Comparison of ENCODE assay signal across 8 mouse cellular contexts in the genomic region with DNA sequence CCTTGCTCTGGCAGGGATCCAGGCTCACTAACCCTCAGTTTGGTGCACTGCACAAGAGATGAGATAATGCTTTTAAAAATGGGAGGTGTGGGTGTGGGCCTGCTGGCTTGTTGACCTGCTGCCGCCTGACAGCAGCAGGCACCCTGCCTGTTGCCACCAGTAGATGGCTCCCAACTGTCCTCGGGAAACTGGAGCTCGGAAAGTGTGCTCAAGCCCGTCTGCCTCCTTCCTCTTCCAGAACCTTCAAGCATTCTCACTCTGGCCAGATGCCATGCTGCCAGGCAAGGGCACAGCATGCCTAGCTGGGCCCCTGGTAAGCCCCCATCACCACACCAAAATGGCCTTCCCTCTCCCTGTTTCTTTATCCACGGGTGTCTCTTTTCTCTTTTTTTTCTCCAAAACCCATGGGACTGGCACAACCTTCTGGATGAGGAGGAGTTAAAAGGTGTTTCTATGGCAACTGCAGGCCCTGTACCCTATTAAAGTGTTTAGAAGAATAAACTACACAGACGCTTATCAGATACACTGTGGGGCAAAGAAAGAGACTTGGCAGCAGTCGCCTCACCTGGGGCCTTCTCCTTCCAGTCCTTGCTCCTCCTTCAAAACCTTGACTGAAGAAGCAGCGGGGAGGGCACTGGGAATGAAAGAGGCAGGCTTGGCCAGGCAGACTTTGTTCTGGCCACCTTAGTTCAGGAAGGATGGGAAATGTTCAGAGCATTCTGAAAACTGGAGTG. TPM values are rescaled to one million over a fixed set of nuclear protein-coding genes. Genes with fewer than 3 reads are reported as not detected.
DNase-seq lines count a peak whose midpoint lies in the region; ATAC-seq and TF ChIP-seq lines count a peak whose summit lies in the region.

No protein-coding gene starts in this region.

- peaks cover 11% of the 10 kb centered on the region for H3K4me1 ChIP-seq in embryonic facial prominence, embryonic 14.5 days (ENCODE audit: control insufficient read depth, insufficient read depth, low read length)
- peaks cover 30% of the 10 kb centered on the region for H3K4me1 ChIP-seq in heart, embryonic 10.5 days
- peaks cover 8% of the 10 kb centered on the region for H3K4me1 ChIP-seq in kidney, embryonic 14.5 days (ENCODE audit: control insufficient read depth, insufficient read depth, low read length)
- H3K4me1 ChIP-seq in limb, embryonic 14.5 days (ENCODE audit: control insufficient read depth, insufficient read depth, low read length): peaks cover 32% of the 10 kb centered on the region
- peaks cover 36% of the 10 kb centered on the region for H3K4me1 ChIP-seq in midbrain, embryonic 15.5 days

- 0 out of 2 replicates have a peak, but pooled peaks have one; percentile 26 for ATAC-seq in embryonic facial prominence, embryonic 14.5 days (ENCODE audit: low read depth)
- ATAC-seq in kidney, embryonic 14.5 days (ENCODE audit: low FRiP score, low TSS enrichment): no peak
- ATAC-seq in limb, embryonic 14.5 days (ENCODE audit: low FRiP score, low read depth): peak; percentile 27
- ATAC-seq in midbrain, embryonic 15.5 days (replicated peaks): peak; percentile 62

- H3K36me3 ChIP-seq in embryonic facial prominence, embryonic 14.5 days (ENCODE audit: control insufficient read depth, insufficient read depth, low read length): peaks cover 9% of the 10 kb centered on the region; the same call in 1 of the 2 replicates
- H3K36me3 ChIP-seq in heart, embryonic 10.5 days: peaks cover 9% of the 10 kb centered on the region; the same call in 1 of the 2 replicates
- peaks cover 3% of the 10 kb centered on the region; the same call in 1 of the 2 replicates for H3K36me3 ChIP-seq in kidney, embryonic 14.5 days (ENCODE audit: control insufficient read depth, insufficient read depth, low read length)
- peaks cover 22% of the 10 kb centered on the region for H3K36me3 ChIP-seq in limb, embryonic 14.5 days (ENCODE audit: control insufficient read depth, insufficient read depth, low read length)
- H3K36me3 ChIP-seq in midbrain, embryonic 15.5 days (replicated peaks): no peaks in the 10 kb centered on the region

- no peaks in the 10 kb centered on the region for H3K27me3 ChIP-seq in embryonic facial prominence, embryonic 14.5 days (replicated peaks; ENCODE audit: control insufficient read depth, insufficient read depth, low read length)
- 0 out of 2 replicates have a peak, but pooled peaks cover 4% of the 10 kb centered on the region for H3K27me3 ChIP-seq in heart, embryonic 10.5 days (ENCODE audit: insufficient read depth, poor library complexity, severe bottlenecking)
- H3K27me3 ChIP-seq in kidney, embryonic 14.5 days (ENCODE audit: control insufficient read depth, insufficient read depth, low read length): no peaks in the 10 kb centered on the region
- no peaks in the 10 kb centered on the region for H3K27me3 ChIP-seq in limb, embryonic 14.5 days (ENCODE audit: control insufficient read depth, insufficient read depth, low read length)
- H3K27me3 ChIP-seq in midbrain, embryonic 15.5 days (replicated peaks): no peaks in the 10 kb centered on the region

- DNase-seq in spleen, postnatal 36 days (ENCODE audit: low spot score in 2 of 2): peak; percentile 7 to 17
- no peak for DNase-seq in spleen, adult 12 weeks (ENCODE audit: low spot score)
- peak; percentile 88 for DNase-seq in embryonic facial prominence, embryonic 14.5 days (ENCODE audit: low spot score)
- DNase-seq in heart, embryonic 10.5 days (ENCODE audit: low spot score): peak; percentile 90
- DNase-seq in limb, embryonic 14.5 days (ENCODE audit: low spot score): peak; percentile 62
- DNase-seq in telencephalon, adult 2 months (ENCODE audit: low read depth, low spot score): peak; percentile 59

- H3K4me3 ChIP-seq in embryonic facial prominence, embryonic 14.5 days (ENCODE audit: low read depth, low read length): peak overlapping the region; percentile 62
- peak overlapping the region; percentile 83 for H3K4me3 ChIP-seq in heart, embryonic 10.5 days
- H3K4me3 ChIP-seq in kidney, embryonic 14.5 days (ENCODE audit: low read length): peak overlapping the region; percentile 62
- peak overlapping the region; percentile 56 for H3K4me3 ChIP-seq in limb, embryonic 14.5 days (replicated peaks; ENCODE audit: low read length)
- no peak overlapping the region for H3K4me3 ChIP-seq in midbrain, embryonic 15.5 days

- H3K27ac ChIP-seq in embryonic facial prominence, embryonic 14.5 days (replicated peaks; ENCODE audit: low read depth, low read length): peak overlapping the region; percentile 66; the same call in 1 of the 2 replicates
- peak overlapping the region; percentile 6; the same call in 1 of the 2 replicates for H3K27ac ChIP-seq in heart, embryonic 10.5 days
- no peak overlapping the region for H3K27ac ChIP-seq in kidney, embryonic 14.5 days (ENCODE audit: low read depth, low read length)
- H3K27ac ChIP-seq in limb, embryonic 14.5 days (replicated peaks; ENCODE audit: low read depth, low read length): peak overlapping the region; percentile 65; the same call in 1 of the 2 replicates
- no peak overlapping the region for H3K27ac ChIP-seq in midbrain, embryonic 15.5 days

- no peaks in the 10 kb centered on the region for H3K9me3 ChIP-seq in embryonic facial prominence, embryonic 14.5 days (ENCODE audit: control insufficient read depth, low read length)
- no peaks in the 10 kb centered on the region for H3K9me3 ChIP-seq in heart, embryonic 10.5 days
- H3K9me3 ChIP-seq in kidney, embryonic 14.5 days (ENCODE audit: control insufficient read depth, low read length): no peaks in the 10 kb centered on the region
- no peaks in the 10 kb centered on the region for H3K9me3 ChIP-seq in limb, embryonic 14.5 days (ENCODE audit: control insufficient read depth, low read length)
- no peaks in the 10 kb centered on the region for H3K9me3 ChIP-seq in midbrain, embryonic 15.5 days

- WGBS in embryonic facial prominence, embryonic 14.5 days: 16% methylated on average over 8 of the region's 8 CpGs
- WGBS in heart, embryonic 10.5 days: 29% methylated on average over 8 of the region's 8 CpGs
- 26% methylated on average over 8 of the region's 8 CpGs for WGBS in kidney, embryonic 14.5 days
- 20% methylated on average over 8 of the region's 8 CpGs for WGBS in limb, embryonic 14.5 days
- WGBS in midbrain, embryonic 15.5 days: 14% methylated on average over 8 of the region's 8 CpGs

- no peak for TF ChIP-seq POLR2A in limb, embryonic 14.5 days (IDR thresholded peaks at IDR 0.05; ENCODE audit: borderline replicate concordance, extremely low read depth, insufficient read depth, insufficient read length)

- peak overlapping the region; percentile 81 for H3K4me2 ChIP-seq in embryonic facial prominence, embryonic 14.5 days (ENCODE audit: low read depth, low read length)
- H3K4me2 ChIP-seq in kidney, embryonic 14.5 days (replicated peaks; ENCODE audit: low read depth, low read length): peak overlapping the region; percentile 81
- H3K4me2 ChIP-seq in limb, embryonic 14.5 days (replicated peaks; ENCODE audit: low read depth, low read length, severe bottlenecking): peak overlapping the region; percentile 68
- H3K4me2 ChIP-seq in midbrain, embryonic 15.5 days: peak overlapping the region; percentile 99; the same call in 1 of the 2 replicates

- peak overlapping the region; percentile 45 for H3K9ac ChIP-seq in embryonic facial prominence, embryonic 14.5 days (ENCODE audit: low read depth, low read length)
- 0 out of 2 replicates have a peak overlapping the region, but pooled peaks have one; percentile 68 for H3K9ac ChIP-seq in kidney, embryonic 14.5 days (ENCODE audit: low read depth, low read length)
- H3K9ac ChIP-seq in limb, embryonic 14.5 days (ENCODE audit: low read depth, low read length, severe bottlenecking): peak overlapping the region; percentile 29
- H3K9ac ChIP-seq in midbrain, embryonic 15.5 days: peak overlapping the region; percentile 5; the same call in 1 of the 2 replicates

RNA-seq across cellular contexts. Expression of a gene that starts 2.8 kb away (rescaled TPM):
- polyA plus RNA-seq in embryonic facial prominence, embryonic 14.5 days (2014; fragmentation: Nextera tagmentation; extraction: Ambion mirVana): 77.5 and 86.6 TPM in 2 replicates
- polyA plus RNA-seq in heart, embryonic 10.5 days (2016; fragmentation: Nextera tagmentation; extraction: Ambion mirVana): 44.7 and 47.2 TPM in 2 replicates
- polyA plus RNA-seq in kidney, embryonic 14.5 days (2014; fragmentation: Nextera tagmentation; extraction: Ambion mirVana): 31.9 and 60.1 TPM in 2 replicates
- 57.4 and 73.3 TPM in 2 replicates for polyA plus RNA-seq in limb, embryonic 14.5 days (2012; rRNA removed)
- 66.5 and 75.1 TPM in 2 replicates for polyA plus RNA-seq in limb, embryonic 14.5 days (2014; fragmentation: Nextera tagmentation; extraction: Ambion mirVana)
- polyA plus RNA-seq in midbrain, embryonic 15.5 days (2015; fragmentation: Nextera tagmentation; extraction: Ambion mirVana): 31.1 and 33.9 TPM in 2 replicates

Comparison
In these comparisons a context has a peak if more than half of its experiments do, and no peak if none do; other contexts are left out.
1. H3K27ac ChIP-seq: peak in embryonic facial prominence, embryonic 14.5 days (single experiment), heart, embryonic 10.5 days (single experiment) and limb, embryonic 14.5 days (single experiment); none in kidney, embryonic 14.5 days (single experiment) and midbrain, embryonic 15.5 days (single experiment).
2. H3K9ac ChIP-seq: peak in every context shown above with its lines; median percentile 68 in kidney, embryonic 14.5 days; 45 in embryonic facial prominence, embryonic 14.5 days; 29 in limb, embryonic 14.5 days; 5 in midbrain, embryonic 15.5 days.
3. Peak in every context shown above with its lines, with median percentiles within 50 percentile points of each other: H3K4me2 ChIP-seq.